ENCODE assay signal across 21 mouse cellular contexts in genomic region chr16:18058331-18058731, GRCm38 (mm10). TPM values are rescaled to one million over a fixed set of nuclear protein-coding genes. Genes with fewer than 3 reads are reported as not detected.
A peak's percentile ranks its signal among the peaks of the same experiment; 100 is the strongest.
DNase-seq lines count a peak whose midpoint lies in the region; ATAC-seq and TF ChIP-seq lines count a peak whose summit lies in the region.
"Had no signal": no experiment of that assay in that cellular context is flagged by ENCODE, and none has a peak within 500 bp of the region (broad histone marks: within the 10 kb centered on the region; RNA-seq: fewer than 3 reads in every experiment).

No protein-coding gene starts in this region.

- no peaks in the 10 kb centered on the region for H3K4me1 ChIP-seq in lung, embryonic 16.5 days (replicated peaks; ENCODE audit: control insufficient read depth, insufficient read depth, low read length)
- H3K4me1 ChIP-seq in cerebellum, adult 2 months (ENCODE audit: control insufficient read depth, insufficient read depth, low read length): peaks cover 7% of the 10 kb centered on the region; the same call in 1 of the 2 replicates
- no peaks in the 10 kb centered on the region for H3K4me1 ChIP-seq in hindbrain, postnatal 0 days (ENCODE audit: insufficient read depth, low read length)
- H3K4me1 ChIP-seq: embryonic facial prominence, embryonic 13.5 days; limb, embryonic 12.5 days; midbrain, embryonic 15.5 days; stomach, embryonic 15.5 days had no signal

- peak; percentile 35 for DNase-seq in adrenal gland, postnatal 10 days
- no peak for DNase-seq in adrenal gland, adult 8-10 months
- no peak for DNase-seq in lung, postnatal 14 days
- peak; percentile 63 to 77 for DNase-seq in cerebellum, adult 2 months
- peak; percentile 52 to 59 for DNase-seq in cerebellum, postnatal 36 days
- no peak for DNase-seq in hindbrain, postnatal 0 days (ENCODE audit: low spot score)
- DNase-seq in left cerebral cortex, adult 2 months (ENCODE audit: extremely low spot score in 1 of 2, low spot score in 2 of 2): no peak
- DNase-seq: kidney, adult 2 months; kidney, postnatal 25 days; lung, postnatal 36 days; thymus, adult 18-20 months had no signal

- H3K27me3 ChIP-seq in lung, embryonic 16.5 days (ENCODE audit: control insufficient read depth, insufficient read depth, low read depth, low read length): no peaks in the 10 kb centered on the region
- no peaks in the 10 kb centered on the region for H3K27me3 ChIP-seq in cerebellum, adult 2 months (ENCODE audit: control insufficient read depth, insufficient read depth, low read length)
- H3K27me3 ChIP-seq in hindbrain, postnatal 0 days (ENCODE audit: insufficient read depth, low read length): no peaks in the 10 kb centered on the region
- H3K27me3 ChIP-seq: embryonic facial prominence, embryonic 13.5 days; midbrain, embryonic 15.5 days; stomach, embryonic 15.5 days had no signal

- no peaks in the 10 kb centered on the region for H3K36me3 ChIP-seq in lung, embryonic 16.5 days (ENCODE audit: control insufficient read depth, insufficient read depth, low read length)
- no peaks in the 10 kb centered on the region for H3K36me3 ChIP-seq in hindbrain, postnatal 0 days (ENCODE audit: insufficient read depth, low read length)
- H3K36me3 ChIP-seq: embryonic facial prominence, embryonic 13.5 days; heart, embryonic 10.5 days; limb, embryonic 12.5 days; midbrain, embryonic 15.5 days; stomach, embryonic 15.5 days had no signal

- peak; percentile 36; the same call in 1 of the 2 replicates for ATAC-seq in lung, embryonic 16.5 days (ENCODE audit: low read depth)
- ATAC-seq in hindbrain, postnatal 0 days: no peak
- ATAC-seq: forebrain, embryonic 16.5 days; inflammation-experienced regulatory T-cells, adult 6 months; midbrain, embryonic 15.5 days had no signal

- 59% methylated on average over 6 of the region's 6 CpGs for WGBS in lung, embryonic 16.5 days
- WGBS in cerebellum, adult 2 months: 11% methylated on average over 6 of the region's 6 CpGs
- 66% methylated on average over 6 of the region's 6 CpGs for WGBS in hindbrain, postnatal 0 days

- no peak overlapping the region for H3K4me3 ChIP-seq in lung, embryonic 16.5 days (ENCODE audit: low read length)
- H3K4me3 ChIP-seq in cerebellum, adult 2 months (replicated peaks; ENCODE audit: insufficient read depth, low read depth, low read length): no peak overlapping the region
- H3K4me3 ChIP-seq in hindbrain, postnatal 0 days (ENCODE audit: low read length): no peak overlapping the region
- no peak overlapping the region for H3K4me3 ChIP-seq in left cerebral cortex, adult 2 months
- H3K4me3 ChIP-seq: embryonic facial prominence, embryonic 13.5 days; heart, embryonic 10.5 days; limb, embryonic 12.5 days; midbrain, embryonic 15.5 days; myocyte; stomach, embryonic 15.5 days had no signal

- H3K27ac ChIP-seq in lung, embryonic 16.5 days (ENCODE audit: low read length): no peak overlapping the region
- H3K27ac ChIP-seq in cerebellum, adult 2 months (ENCODE audit: insufficient read depth, low read length): 0 out of 2 replicates have a peak overlapping the region, but pooled peaks have one; percentile 26
- no peak overlapping the region for H3K27ac ChIP-seq in hindbrain, postnatal 0 days
- no peak overlapping the region for H3K27ac ChIP-seq in left cerebral cortex, adult 2 months
- H3K27ac ChIP-seq: embryonic facial prominence, embryonic 13.5 days; heart, embryonic 10.5 days; limb, embryonic 12.5 days; liver, embryonic 14.5 days; midbrain, embryonic 15.5 days; stomach, embryonic 15.5 days had no signal

- no peak overlapping the region for H3K9ac ChIP-seq in lung, embryonic 16.5 days (ENCODE audit: low read length)
- no peak overlapping the region for H3K9ac ChIP-seq in hindbrain, postnatal 0 days (replicated peaks; ENCODE audit: low read length)
- H3K9ac ChIP-seq: embryonic facial prominence, embryonic 13.5 days; limb, embryonic 12.5 days; liver, embryonic 14.5 days; midbrain, embryonic 15.5 days; stomach, embryonic 15.5 days had no signal

- H3K9me3 ChIP-seq in lung, embryonic 16.5 days (ENCODE audit: control insufficient read depth, low read length): no peaks in the 10 kb centered on the region
- H3K9me3 ChIP-seq in hindbrain, postnatal 0 days (ENCODE audit: low read length): no peaks in the 10 kb centered on the region
- H3K9me3 ChIP-seq: embryonic facial prominence, embryonic 13.5 days; heart, embryonic 10.5 days; limb, embryonic 12.5 days; midbrain, embryonic 15.5 days; stomach, embryonic 15.5 days had no signal

- TF ChIP-seq CTCF in cerebellum, adult 2 months (IDR thresholded peaks at IDR 0.05; ENCODE audit: borderline replicate concordance, insufficient read depth, low read depth, low read length): no peak
- no peak for TF ChIP-seq CTCF in hindbrain, postnatal 0 days (IDR thresholded peaks at IDR 0.05; ENCODE audit: low read depth)
- no peak for TF ChIP-seq CTCF in left cerebral cortex, adult 2 months (IDR thresholded peaks at IDR 0.05)

- intact Hi-C loops in left cerebral cortex, adult 2 months (cut with DNase I): no loop called here

- no peak for TF ChIP-seq POLR2A in cerebellum, adult 2 months (IDR thresholded peaks at IDR 0.05; ENCODE audit: borderline replicate concordance, insufficient read depth, low read length)

- no peak overlapping the region for H3K4me2 ChIP-seq in lung, embryonic 16.5 days (ENCODE audit: low read depth, low read length)
- H3K4me2 ChIP-seq in hindbrain, postnatal 0 days (ENCODE audit: low read depth, low read length): no peak overlapping the region
- H3K4me2 ChIP-seq: embryonic facial prominence, embryonic 13.5 days; limb, embryonic 12.5 days; midbrain, embryonic 15.5 days; stomach, embryonic 15.5 days had no signal

RNA-seq across cellular contexts. Expression of gene Dgcr6, which starts 5.7 kb away (rescaled TPM):
- total RNA-seq in adrenal gland, postnatal 10 days (2021): 10 to 100 TPM; 57.4 to 60.9 TPM
- total RNA-seq in adrenal gland, adult 8-10 months (2022): 10 to 100 TPM; 63.2 to 80.9 (median 74.1) TPM
- 78.5 and 79.2 TPM in 2 replicates for polyA plus RNA-seq in lung, embryonic 16.5 days (2015; fragmentation: Nextera tagmentation; extraction: Ambion mirVana)
- 102 and 104 TPM in 2 replicates for polyA plus RNA-seq in cerebellum, adult 2 months (2012; rRNA removed)
- 59.5 and 74.4 TPM in 2 replicates for total RNA-seq in hindbrain, postnatal 0 days (2014; rRNA removed)
- 169 and 173 TPM in 2 replicates for polyA plus RNA-seq in hindbrain, postnatal 0 days (2015; fragmentation: Nextera tagmentation; extraction: Ambion mirVana)
- total RNA-seq in left cerebral cortex, adult 2 months (2021): 10 to 100 TPM; 96.1 to 96.8 TPM

RNA-seq across cellular contexts. Expression of gene Prodh, which starts 31.7 kb away (rescaled TPM):
- total RNA-seq in adrenal gland, postnatal 10 days (2021): 10 to 100 TPM; 14.9 to 16.5 TPM
- total RNA-seq in adrenal gland, adult 8-10 months (2022): 10 to 100 TPM; 24.3 to 64.6 (median 44.3) TPM
- polyA plus RNA-seq in lung, embryonic 16.5 days (2015; fragmentation: Nextera tagmentation; extraction: Ambion mirVana): 12.5 and 13.4 TPM in 2 replicates
- 45.1 and 55.8 TPM in 2 replicates for polyA plus RNA-seq in cerebellum, adult 2 months (2012; rRNA removed)
- 10.6 and 16.7 TPM in 2 replicates for total RNA-seq in hindbrain, postnatal 0 days (2014; rRNA removed)
- 7.4 and 8.7 TPM in 2 replicates for polyA plus RNA-seq in hindbrain, postnatal 0 days (2015; fragmentation: Nextera tagmentation; extraction: Ambion mirVana)
- total RNA-seq in left cerebral cortex, adult 2 months (2021): 10 to 100 TPM; 38.9 to 40.8 TPM

Comparison
In these comparisons a context has a peak if more than half of its experiments do, and no peak if none do; other contexts are left out.
1. DNase-seq: peak in adrenal gland, postnatal 10 days (single experiment), cerebellum, adult 2 months (2 of 2) and cerebellum, postnatal 36 days (2 of 2); none in adrenal gland, adult 8-10 months (single experiment), lung, postnatal 14 days (single experiment), hindbrain, postnatal 0 days (single experiment) and left cerebral cortex, adult 2 months (0 of 2).